Mouse (Mus musculus): ENCODE data around the gene Izumo4. TPM values are rescaled to one million over a fixed set of nuclear protein-coding genes. Genes with fewer than 3 reads are reported as not detected.

Izumo4 gene
- total RNA-seq (2012; rRNA removed) (8.1 and 9.6 TPM in 2 replicates), total RNA-seq (2014; rRNA removed) (2.7 and 4.3 TPM in 2 replicates), polyA plus RNA-seq (2012; ENCODE audit: insufficient read length, low read depth) (5.9 TPM in 2 replicates)

DNA sequence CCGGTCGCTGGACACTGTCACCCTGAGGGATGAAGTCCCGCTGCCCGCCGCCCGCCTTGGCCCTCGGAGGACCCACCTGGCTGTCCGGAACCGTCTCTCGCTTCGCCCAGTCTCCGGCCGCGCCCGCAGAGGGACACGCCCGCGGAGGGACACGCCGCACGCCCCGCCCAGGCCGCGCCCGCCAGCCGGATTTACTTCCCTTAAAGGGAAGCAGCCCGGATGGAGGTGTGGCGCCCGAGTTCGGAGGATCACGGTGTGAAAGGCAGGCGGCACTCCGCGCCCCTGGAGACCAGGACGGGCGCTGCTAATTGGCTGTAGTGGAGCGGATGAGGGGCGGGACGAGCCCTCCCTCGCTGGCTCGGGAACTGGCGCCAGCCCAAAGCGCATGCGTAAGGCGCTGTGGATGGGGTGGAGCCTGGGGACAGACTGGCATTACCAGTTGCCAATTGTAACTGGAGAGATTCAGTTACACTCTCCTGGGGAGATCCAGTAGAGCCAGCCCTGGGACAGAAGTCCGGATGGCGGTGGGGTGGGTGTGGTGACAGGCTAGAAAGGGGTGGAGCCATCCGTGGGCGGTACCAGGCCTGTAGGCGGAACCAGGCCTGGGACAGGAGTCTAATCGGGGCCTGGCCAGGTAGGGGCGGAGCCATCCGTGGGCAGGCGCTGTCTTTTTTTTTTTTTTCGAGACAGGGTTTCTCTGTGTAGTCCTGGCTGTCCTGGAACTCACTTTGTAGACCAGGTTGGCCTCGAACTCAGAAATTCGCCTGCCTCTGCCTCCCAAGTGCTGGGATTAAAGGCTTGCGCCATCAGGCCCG is at the start of gene Izumo4, which contains the start of gene Mob3a:
Gene Izumo4 (plus strand): TSS at position 464 of the 815 bp plus-strand sequence.
Gene Mob3a (minus strand): TSS at position 257 of the 815 bp plus-strand sequence.
- peak within 1 kb of the TSS; percentile 77 for H3K27ac ChIP-seq (ENCODE audit: insufficient read depth, low read depth)
- TF ChIP-seq JUND (conservative IDR thresholded peaks at IDR 0.05; ENCODE audit: low read depth, low read length) (no peak), TCF12 (IDR thresholded peaks at IDR 0.05; ENCODE audit: low read depth, low read length) (peak; percentile 68), ZKSCAN1 (IDR thresholded peaks at IDR 0.05; ENCODE audit: borderline replicate concordance, low read depth, low read length) (no peak), HCFC1 (IDR thresholded peaks at IDR 0.05; ENCODE audit: low read depth, low read length) (peak; percentile 21; the same call in 1 of the 2 replicates), NELFE (IDR thresholded peaks at IDR 0.05; ENCODE audit: low read depth, low read length) (peak; percentile 42), TBP (conservative IDR thresholded peaks at IDR 0.05; ENCODE audit: low read depth, low read length) (0 out of 2 replicates have a peak, but pooled peaks have one; percentile 5), UBTF (IDR thresholded peaks at IDR 0.05; ENCODE audit: low read depth, low read length) (peak; percentile 32; the same call in 1 of the 2 replicates), RCOR1 (conservative IDR thresholded peaks at IDR 0.05; ENCODE audit: low read depth, low read length) (no peak), IRF4 (IDR thresholded peaks at IDR 0.05; ENCODE audit: low read depth, low read length) (no peak), KAT2A (IDR thresholded peaks at IDR 0.05; ENCODE audit: insufficient replicate concordance, low read length) (peak; percentile 74; the same call in 1 of the 2 replicates), ZNF384 (IDR thresholded peaks at IDR 0.05; ENCODE audit: low read depth, low read length) (peak; percentile 85), NRF1 (IDR thresholded peaks at IDR 0.05; ENCODE audit: low read depth, low read length) (peak; percentile 100), ZMIZ1 (IDR thresholded peaks at IDR 0.05; ENCODE audit: low read depth, low read length) (0 out of 2 replicates have a peak, but pooled peaks have one; percentile 8), MXI1 (IDR thresholded peaks at IDR 0.05; ENCODE audit: low read depth, low read length) (peak; percentile 82; the same call in 1 of the 2 replicates), PAX5 (IDR thresholded peaks at IDR 0.05; ENCODE audit: low read length) (no peak), POLR2A (IDR thresholded peaks at IDR 0.05; ENCODE audit: low read depth, low read length) (peak; percentile 74), ELF1 (IDR thresholded peaks at IDR 0.05; ENCODE audit: low read depth, low read length) (peak; percentile 65), ZC3H11A (IDR thresholded peaks at IDR 0.05; ENCODE audit: low read depth, low read length) (no peak), MEF2A (IDR thresholded peaks at IDR 0.05; ENCODE audit: borderline replicate concordance, low read depth, low read length) (no peak), USF1 (IDR thresholded peaks at IDR 0.05; ENCODE audit: low read depth, low read length) (no peak)
- peak; percentile 99 for DNase-seq (ENCODE audit: extremely low read depth)
- in situ Hi-C loops (cut with MboI; ENCODE audit: low pct_ligation_motif_present, low pct_unique_long_range_greater_than_20kb, low sequenced_read_pairs) (no loop called here), dilution Hi-C loops (cut with MboI; ENCODE audit: extremely low pct_ligation_motif_present, extremely low pct_unique_long_range_greater_than_20kb, low sequenced_read_pairs) (no loop called here)
- peaks cover 14 to 44% of the 10 kb centered on the region in 2 experiments for H3K36me3 ChIP-seq (replicated peaks in 1 of 2; ENCODE audit: control insufficient read depth in 1 of 2, insufficient read depth in 1 of 2, low read length in 1 of 2)
- peak within 1 kb of the TSS; percentile 81 for H3K9ac ChIP-seq (ENCODE audit: insufficient read depth, low read depth)
- H3K27me3 ChIP-seq (replicated peaks) = no peaks in the 10 kb centered on the region
- peaks cover 23% of the 10 kb centered on the region for H3K79me2 ChIP-seq (replicated peaks; ENCODE audit: control insufficient read depth, extremely low read depth, insufficient read depth, poor library complexity, severe bottlenecking)
- peak within 1 kb of the TSS; percentile 86 for H3K4me2 ChIP-seq (ENCODE audit: insufficient read depth, low read depth, poor library complexity, severe bottlenecking)
- H3K4me1 ChIP-seq (ENCODE audit: control insufficient read depth in 1 of 2, insufficient read depth in 2 of 2) = peaks cover 28 to 49% of the 10 kb centered on the region in 2 experiments
- H3K4me3 ChIP-seq (replicated peaks in 1 of 3; ENCODE audit: low read depth in 2 of 3, low read length in 2 of 3, poor library complexity in 1 of 3) = peak within 1 kb of the TSS; percentile 78 to 88 (median 79)
- no peaks in the 10 kb centered on the region for H3K9me3 ChIP-seq (replicated peaks; ENCODE audit: low read length)

All from CH12.LX (cell line).